Mouse (Mus musculus): ENCODE results near the gene Galr2. TPM values are rescaled to one million over a fixed set of nuclear protein-coding genes. Genes with fewer than 3 reads are reported as not detected.

Galr2 gene
- total RNA-seq (2021), result not detected
- long read RNA-seq, experiment 1, result 0 reads
- long read RNA-seq, experiment 2, result 0 reads

- DNase-seq (ENCODE audit: low spot score in 2 of 2), result no peak
Observed at GRCm38 (mm10) chr11:116280751-116281663, at the start of gene Galr2. Gene Galr2 (plus strand): TSS chr11:116280939.

- no peak for DNase-seq (ENCODE audit: low spot score in 2 of 2)
Observed at GRCm38 (mm10) chr11:116232427-116232826, 48.3 kb upstream of the Galr2 start.

- DNase-seq (ENCODE audit: low spot score in 2 of 2), result no peak
Observed at GRCm38 (mm10) chr11:116234901-116235300, 45.8 kb upstream of the Galr2 start.

GRCm38 (mm10) chr11:116237742-116238395, 42.9 kb upstream of the Galr2 start, which contains the start of gene Evpl:
Gene Evpl (minus strand): TSS chr11:116238077.
- DNase-seq (ENCODE audit: low spot score in 2 of 2), result no peak

GRCm38 (mm10) chr11:116239797-116240196, 40.9 kb upstream of the Galr2 start:
- DNase-seq (ENCODE audit: low spot score in 2 of 2), result no peak

GRCm38 (mm10) chr11:116241744-116242235, 38.9 kb upstream of the Galr2 start:
- no peak for DNase-seq (ENCODE audit: low spot score in 2 of 2)

GRCm38 (mm10) chr11:116244580-116244979, 36.2 kb upstream of the Galr2 start:
- no peak for DNase-seq (ENCODE audit: low spot score in 2 of 2)

GRCm38 (mm10) chr11:116245616-116246015, 35.1 kb upstream of the Galr2 start:
- no peak for DNase-seq (ENCODE audit: low spot score in 2 of 2)

- no peak for DNase-seq (ENCODE audit: low spot score in 2 of 2)
Observed at GRCm38 (mm10) chr11:116247502-116248222, 33.1 kb upstream of the Galr2 start.

- DNase-seq (ENCODE audit: low spot score in 2 of 2), result no peak
Observed at GRCm38 (mm10) chr11:116250898-116251297, 29.8 kb upstream of the Galr2 start.

GRCm38 (mm10) chr11:116253076-116253600, 27.6 kb upstream of the Galr2 start:
- no peak for DNase-seq (ENCODE audit: low spot score in 2 of 2)

- DNase-seq (ENCODE audit: low spot score in 2 of 2), result peak; percentile 12 to 19
Observed at GRCm38 (mm10) chr11:116254627-116255026, 26.1 kb upstream of the Galr2 start.

GRCm38 (mm10) chr11:116255090-116255981, 25.4 kb upstream of the Galr2 start:
- DNase-seq (ENCODE audit: low spot score in 2 of 2), result no peak

- DNase-seq (ENCODE audit: low spot score in 2 of 2), result peak in 1 of 2 experiments; percentile 21
Observed at GRCm38 (mm10) chr11:116255982-116256675, 24.6 kb upstream of the Galr2 start.

- DNase-seq (ENCODE audit: low spot score in 2 of 2), result no peak
Observed at GRCm38 (mm10) chr11:116259461-116259860, 21.3 kb upstream of the Galr2 start.

GRCm38 (mm10) chr11:116260259-116260658, 20.5 kb upstream of the Galr2 start:
- no peak for DNase-seq (ENCODE audit: low spot score in 2 of 2)

- no peak for DNase-seq (ENCODE audit: low spot score in 2 of 2)
Observed at GRCm38 (mm10) chr11:116265352-116265751, 15.4 kb upstream of the Galr2 start.

- no peak for DNase-seq (ENCODE audit: low spot score in 2 of 2)
Observed at GRCm38 (mm10) chr11:116265850-116266249, 14.9 kb upstream of the Galr2 start.

- DNase-seq (ENCODE audit: low spot score in 2 of 2), result no peak
Observed at GRCm38 (mm10) chr11:116267637-116268036, 13.1 kb upstream of the Galr2 start.
